Mouse (Mus musculus): Measurements from ENCODE around the gene Otop2. TPM values are rescaled to one million over a fixed set of nuclear protein-coding genes. Genes with fewer than 3 reads are reported as not detected.

Otop2 gene
- polyA plus RNA-seq (2016; fragmentation: Nextera tagmentation; extraction: Ambion mirVana): not detected in 2 replicates

DNA sequence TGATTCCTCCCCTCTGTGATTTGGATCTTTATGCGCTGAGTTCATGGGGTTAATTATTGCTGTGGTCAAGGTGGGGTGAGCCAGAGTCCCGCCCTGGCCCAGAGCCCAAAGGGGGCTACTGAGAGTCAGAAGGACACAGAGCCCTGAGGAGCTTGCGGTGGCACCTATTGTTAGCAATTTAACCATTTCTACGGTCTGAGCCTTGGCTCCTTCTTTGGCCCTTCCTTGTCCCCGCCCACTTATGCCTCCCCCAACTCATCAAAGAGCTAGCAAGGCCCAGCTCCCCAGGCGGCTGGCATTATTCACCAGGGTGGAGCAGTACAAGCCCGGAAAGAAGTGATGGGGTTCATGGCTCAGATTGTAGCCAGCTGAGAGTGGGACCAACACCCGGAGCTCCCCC lies at the start of gene Otop2:
Gene Otop2 (plus strand): TSS at position 301 of the 400 bp plus-strand sequence.
- Histone ChIP-seq H3K27me3 (replicated peaks; ENCODE audit: low read depth, poor library complexity, severe bottlenecking) (peaks cover 57% of the 10 kb centered on the region), H3K27ac (replicated peaks) (peak within 1 kb of the TSS; percentile 10; the same call in 1 of the 2 replicates), H3K4me3 (no peak within 1 kb of the TSS), H3K4me1 (peaks cover 11% of the 10 kb centered on the region), H3K36me3 (replicated peaks) (no peaks in the 10 kb centered on the region), H3K9me3 (no peaks in the 10 kb centered on the region)
- 17% methylated on average over 8 of the region's 8 CpGs for WGBS
- no peak for DNase-seq (ENCODE audit: low spot score)

DNA sequence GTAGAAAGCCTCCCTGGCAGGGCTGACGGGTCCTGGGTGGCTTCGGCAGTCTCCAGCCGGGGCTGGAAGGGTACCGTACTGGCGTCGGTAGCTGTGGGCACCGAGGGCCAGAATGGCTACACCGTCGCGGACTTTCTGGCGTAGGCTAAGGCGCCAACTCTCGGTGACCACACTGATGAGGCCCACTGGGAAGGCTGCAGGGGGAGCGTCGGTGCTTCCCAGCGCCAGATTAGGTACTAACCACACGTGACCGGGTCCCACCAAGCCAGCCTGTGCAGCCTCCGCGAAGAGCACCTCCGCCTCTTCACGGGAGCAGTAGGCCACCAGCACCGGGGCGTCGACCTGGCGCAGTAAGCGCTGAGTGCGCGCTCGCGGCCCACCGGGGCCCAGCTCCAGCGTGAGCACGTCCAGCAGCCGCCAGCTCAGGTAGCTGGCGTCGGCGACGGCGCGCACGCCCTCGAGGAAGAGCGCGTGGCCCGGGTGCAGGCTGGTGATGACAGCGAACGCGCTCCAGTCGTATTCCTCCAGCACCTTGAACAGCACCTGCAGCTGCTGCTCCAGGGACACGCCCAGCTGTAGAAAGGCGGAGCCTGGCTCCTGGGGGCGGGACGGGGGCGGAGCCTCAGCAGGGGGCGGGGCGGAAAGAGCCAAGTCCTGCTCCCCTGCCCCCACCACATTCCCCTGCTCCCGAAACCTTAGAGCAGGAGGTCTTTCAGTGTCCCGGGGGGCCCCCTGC lies 49.0 kb upstream of the Otop2 start:
- Histone ChIP-seq H3K27ac (replicated peaks) (no peak overlapping the region), H3K4me3 (peak overlapping the region; percentile 42), H3K4me1 (peaks cover 10% of the 10 kb centered on the region), H3K27me3 (replicated peaks; ENCODE audit: low read depth, poor library complexity, severe bottlenecking) (peaks cover 100% of the 10 kb centered on the region), H3K36me3 (replicated peaks) (no peaks in the 10 kb centered on the region), H3K9me3 (no peaks in the 10 kb centered on the region)
- DNase-seq (ENCODE audit: low spot score): peak; percentile 74
- WGBS: 14% methylated on average over 59 of the region's 59 CpGs

DNA sequence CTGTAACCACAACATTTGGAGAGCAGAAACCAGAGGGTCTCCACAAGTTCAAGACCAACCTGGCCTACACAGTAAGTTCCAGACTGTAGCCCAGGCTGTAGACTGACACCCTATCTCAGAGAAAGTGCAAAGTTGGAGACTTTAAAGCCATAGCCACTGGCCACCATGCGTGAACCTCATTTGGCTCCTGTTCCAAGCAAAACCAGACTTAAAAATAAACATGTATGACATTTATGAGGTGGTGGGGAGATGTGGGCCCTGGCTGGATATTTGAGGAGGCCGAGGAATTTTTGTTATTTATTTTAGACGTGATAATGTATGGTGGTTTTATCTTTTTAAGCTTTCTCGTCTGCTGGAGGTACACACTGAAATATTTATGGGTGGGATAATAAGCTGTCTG lies 47.8 kb upstream of the Otop2 start:
- DNase-seq (ENCODE audit: low spot score): no peak
- Histone ChIP-seq H3K4me3 (no peak overlapping the region), H3K4me1 (peaks cover 10% of the 10 kb centered on the region), H3K27me3 (replicated peaks; ENCODE audit: low read depth, poor library complexity, severe bottlenecking) (peaks cover 100% of the 10 kb centered on the region), H3K36me3 (replicated peaks) (no peaks in the 10 kb centered on the region), H3K27ac (replicated peaks) (no peak overlapping the region), H3K9me3 (no peaks in the 10 kb centered on the region)
- 83% methylated on average over 4 of the region's 4 CpGs for WGBS

DNA sequence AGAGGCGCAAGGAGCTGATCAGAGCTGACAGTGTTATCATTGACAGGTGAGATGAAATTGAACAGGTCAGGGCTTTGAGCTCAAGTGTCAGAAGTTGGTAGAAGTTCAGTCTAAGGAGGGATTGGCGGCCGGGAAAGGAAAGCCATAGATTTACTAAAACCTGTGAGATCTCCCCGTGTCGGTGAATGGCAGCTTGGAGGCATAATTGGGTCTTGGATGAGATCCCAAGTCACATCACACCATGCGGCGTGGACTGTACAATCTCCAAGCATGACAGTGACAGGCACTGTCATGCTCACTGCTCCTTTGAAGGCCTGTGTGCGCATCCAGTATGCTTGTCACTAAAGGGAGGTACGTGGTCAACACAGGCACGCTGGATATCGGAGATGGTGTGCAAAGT lies 44.0 kb upstream of the Otop2 start:
- no peak for DNase-seq (ENCODE audit: low spot score)
- H3K9me3 ChIP-seq: no peaks in the 10 kb centered on the region
- peaks cover 100% of the 10 kb centered on the region for H3K27me3 ChIP-seq (replicated peaks; ENCODE audit: low read depth, poor library complexity, severe bottlenecking)
- peaks cover 4% of the 10 kb centered on the region for H3K36me3 ChIP-seq (replicated peaks)
- H3K27ac ChIP-seq (replicated peaks): no peak overlapping the region
- H3K4me1 ChIP-seq: peaks cover 38% of the 10 kb centered on the region
- 84% methylated on average over 11 of the region's 11 CpGs for WGBS
- no peak overlapping the region for H3K4me3 ChIP-seq

DNA sequence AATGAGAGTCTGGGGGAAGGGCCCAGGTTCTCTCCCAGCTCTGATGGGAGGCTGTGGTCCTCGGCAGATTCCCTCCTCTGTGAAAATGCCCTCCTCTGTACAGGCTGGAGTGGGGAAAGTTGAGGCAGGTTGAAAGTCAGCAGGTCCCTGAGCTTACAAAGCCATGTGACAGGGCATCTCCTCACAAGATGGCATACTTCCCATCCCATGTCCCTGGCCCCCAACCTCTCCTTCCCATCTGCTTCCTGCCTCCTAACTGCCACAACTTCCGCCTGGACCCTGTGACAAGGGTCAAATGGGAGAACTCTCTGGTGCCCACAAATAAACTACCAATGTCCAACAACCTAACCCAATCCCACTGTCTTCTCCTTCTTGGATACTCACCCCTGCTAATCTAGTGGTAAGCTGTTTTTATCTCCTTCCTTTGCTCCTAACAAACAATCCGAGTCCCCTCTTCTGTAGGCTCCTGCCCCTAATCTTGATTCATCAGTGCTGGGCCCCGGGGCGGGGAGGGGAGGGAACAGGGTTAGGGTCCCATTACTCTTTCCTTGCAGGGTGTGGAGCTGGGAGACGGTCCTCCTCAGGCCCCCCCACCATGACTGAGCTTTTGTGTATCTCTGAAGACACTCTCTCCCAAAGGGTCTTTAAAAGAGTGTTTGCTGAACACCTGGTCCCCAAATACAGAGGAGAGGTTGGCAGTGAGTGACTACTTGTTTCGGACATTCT lies 42.7 kb upstream of the Otop2 start:
- H3K27ac ChIP-seq (replicated peaks): no peak overlapping the region
- peaks cover 17% of the 10 kb centered on the region for H3K36me3 ChIP-seq (replicated peaks)
- H3K9me3 ChIP-seq: no peaks in the 10 kb centered on the region
- peaks cover 100% of the 10 kb centered on the region for H3K27me3 ChIP-seq (replicated peaks; ENCODE audit: low read depth, poor library complexity, severe bottlenecking)
- peaks cover 37% of the 10 kb centered on the region for H3K4me1 ChIP-seq
- DNase-seq (ENCODE audit: low spot score): no peak
- WGBS: 63% methylated on average over 7 of the region's 7 CpGs
- no peak overlapping the region for H3K4me3 ChIP-seq

DNA sequence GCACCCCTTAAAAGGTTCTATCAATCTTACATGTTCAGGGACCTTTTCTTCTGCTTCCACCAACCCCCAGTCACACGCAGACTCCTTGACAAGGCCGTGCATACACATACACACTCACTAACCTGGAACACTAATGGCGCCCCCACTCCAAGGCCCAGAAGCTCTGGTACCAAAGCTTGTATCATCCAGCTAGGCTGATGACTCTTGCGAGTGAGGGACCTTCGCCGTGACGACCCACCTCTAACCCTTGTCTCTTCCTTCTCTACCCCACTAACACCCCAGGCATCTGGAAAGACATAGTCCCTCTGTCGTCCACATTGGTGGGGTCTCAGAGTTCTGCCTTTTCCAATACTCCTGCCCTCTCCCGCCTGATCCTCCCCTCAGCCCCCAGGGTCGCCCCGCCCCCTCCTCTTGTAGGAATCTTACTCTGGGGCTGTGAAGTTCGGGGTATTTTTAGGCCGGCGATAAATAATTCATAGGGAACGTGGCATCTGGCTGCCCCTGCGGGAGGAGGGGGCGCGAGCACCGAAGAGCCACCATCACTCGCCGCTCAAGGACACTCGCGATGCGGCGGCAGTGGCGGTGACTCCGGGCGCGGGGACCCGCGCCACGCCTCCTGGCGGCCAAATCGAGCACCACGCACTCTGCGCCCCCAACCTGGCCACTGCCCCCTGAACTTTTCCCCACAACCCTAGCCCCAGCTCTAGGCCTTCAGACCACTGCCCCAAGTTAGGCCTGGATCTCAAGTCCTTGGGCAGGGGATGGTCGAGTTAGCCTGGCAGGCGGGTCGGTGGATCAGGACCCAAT lies 41.9 kb upstream of the Otop2 start:
- peaks cover 22% of the 10 kb centered on the region for H3K36me3 ChIP-seq (replicated peaks)
- no peaks in the 10 kb centered on the region for H3K9me3 ChIP-seq
- DNase-seq (ENCODE audit: low spot score): peak; percentile 67
- no peak overlapping the region for H3K27ac ChIP-seq (replicated peaks)
- WGBS: 7% methylated on average over 39 of the region's 39 CpGs
- H3K27me3 ChIP-seq (replicated peaks; ENCODE audit: low read depth, poor library complexity, severe bottlenecking): peaks cover 100% of the 10 kb centered on the region
- H3K4me1 ChIP-seq: peaks cover 41% of the 10 kb centered on the region
- H3K4me3 ChIP-seq: peak overlapping the region; percentile 53

DNA sequence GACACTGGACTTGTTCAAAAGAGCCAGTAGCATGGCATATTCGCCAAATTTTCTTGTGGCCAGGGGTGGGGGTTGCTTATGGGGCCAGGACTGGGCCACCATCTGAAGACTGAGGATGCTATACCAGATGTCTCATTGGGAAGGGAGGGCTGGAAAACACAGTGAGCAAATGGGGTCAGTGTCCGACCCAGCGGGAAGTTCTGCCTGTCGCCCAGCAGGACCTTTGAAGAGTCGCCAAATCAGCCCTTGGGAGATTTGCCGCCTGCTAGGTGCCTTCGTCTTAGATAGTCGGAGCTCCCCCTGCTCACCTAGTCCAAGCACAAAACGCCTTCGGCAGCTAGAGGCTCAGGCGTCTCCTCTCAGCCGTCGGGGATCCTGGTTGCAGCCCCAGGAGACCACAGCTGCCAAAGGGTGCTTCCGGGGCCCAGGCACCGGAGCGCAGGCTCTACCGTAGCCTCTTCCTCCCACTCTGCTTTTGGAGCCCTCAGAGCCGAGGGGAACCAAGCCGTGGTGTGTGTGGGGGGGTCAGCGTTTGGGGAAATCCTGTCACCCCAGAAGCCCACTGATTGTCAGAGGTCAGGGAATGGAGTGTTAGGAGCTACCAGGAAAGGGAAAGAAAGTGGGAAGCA lies 41.1 kb upstream of the Otop2 start:
- WGBS: 6% methylated on average over 20 of the region's 20 CpGs
- Histone ChIP-seq H3K27me3 (replicated peaks; ENCODE audit: low read depth, poor library complexity, severe bottlenecking) (peaks cover 95% of the 10 kb centered on the region), H3K36me3 (replicated peaks) (peaks cover 22% of the 10 kb centered on the region), H3K4me3 (peak overlapping the region; percentile 56), H3K9me3 (no peaks in the 10 kb centered on the region), H3K4me1 (peaks cover 46% of the 10 kb centered on the region), H3K27ac (replicated peaks) (no peak overlapping the region)
- peak; percentile 19 for DNase-seq (ENCODE audit: low spot score)

DNA sequence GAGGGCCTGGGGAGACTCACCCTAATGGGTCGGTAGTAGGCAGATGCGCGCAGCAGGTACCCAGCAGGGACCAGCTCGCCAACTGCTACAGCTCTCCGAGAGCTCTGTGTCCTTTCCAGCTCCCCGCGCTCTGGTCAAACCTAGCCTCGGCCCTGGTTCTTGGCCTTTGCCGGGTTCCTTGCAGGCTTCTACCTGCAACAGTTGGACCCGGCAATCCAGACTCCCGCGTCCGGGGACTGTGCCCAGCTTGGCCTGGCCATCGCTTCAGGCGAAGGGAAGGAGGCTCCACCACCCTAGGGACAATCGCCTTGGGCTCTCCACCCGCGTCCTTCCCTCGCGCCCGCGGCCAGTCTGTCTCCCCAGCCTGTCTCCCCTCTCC lies 40.6 kb upstream of the Otop2 start:
- Histone ChIP-seq H3K27me3 (replicated peaks; ENCODE audit: low read depth, poor library complexity, severe bottlenecking) (peaks cover 90% of the 10 kb centered on the region), H3K27ac (replicated peaks) (no peak overlapping the region), H3K36me3 (replicated peaks) (peaks cover 26% of the 10 kb centered on the region), H3K9me3 (no peaks in the 10 kb centered on the region), H3K4me3 (peak overlapping the region; percentile 56), H3K4me1 (peaks cover 46% of the 10 kb centered on the region)
- WGBS: under 1% methylated on average over 22 of the region's 22 CpGs
- DNase-seq (ENCODE audit: low spot score): peak; percentile 32

DNA sequence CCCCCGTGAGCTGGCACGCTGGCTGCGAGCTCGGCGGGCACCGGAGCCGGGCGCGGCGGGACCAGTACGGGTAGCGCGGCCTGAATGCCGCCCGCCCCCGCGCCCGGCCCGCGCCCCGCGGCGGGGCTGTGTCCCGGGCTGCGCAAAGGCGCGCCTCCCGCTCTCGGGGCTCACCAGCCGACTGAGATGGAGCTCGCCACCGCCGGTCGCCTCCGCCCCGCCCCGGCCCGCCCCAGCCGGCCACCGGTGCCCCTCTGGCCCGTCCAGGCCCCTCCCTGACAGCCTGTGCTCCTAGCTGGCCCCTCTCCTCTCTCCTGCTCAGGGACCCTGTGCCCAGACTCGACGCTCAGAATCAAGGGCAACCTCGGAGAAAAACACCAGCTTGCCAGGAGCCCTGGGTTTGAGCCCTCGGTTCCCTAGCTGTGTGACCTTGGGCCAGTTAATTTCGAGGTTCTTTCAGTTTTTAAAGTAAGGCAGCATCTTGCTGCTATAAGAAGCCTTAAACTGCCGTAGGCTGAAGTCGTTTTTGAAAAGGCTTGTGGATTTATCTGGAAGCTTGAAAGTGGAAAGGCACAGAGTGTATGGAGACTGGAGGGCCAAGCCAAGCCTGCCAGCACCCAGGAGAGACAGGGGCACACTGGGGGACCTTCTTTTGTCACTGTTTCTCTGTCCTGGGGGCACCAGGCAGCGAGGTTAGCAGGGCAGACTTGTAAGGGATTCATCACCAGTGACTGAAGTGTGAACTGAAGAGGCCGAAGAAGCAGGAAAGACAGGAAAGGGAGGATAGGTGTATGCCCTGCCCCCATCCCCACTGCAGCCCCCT lies 39.7 kb upstream of the Otop2 start, which contains the start of gene Grin2c:
Gene Grin2c (minus strand): TSS at position 183 of the 823 bp plus-strand sequence.
- Histone ChIP-seq H3K9me3 (no peaks in the 10 kb centered on the region), H3K4me1 (peaks cover 46% of the 10 kb centered on the region), H3K36me3 (replicated peaks) (peaks cover 28% of the 10 kb centered on the region), H3K27me3 (replicated peaks; ENCODE audit: low read depth, poor library complexity, severe bottlenecking) (peaks cover 81% of the 10 kb centered on the region), H3K4me3 (peak within 1 kb of the TSS; percentile 56), H3K27ac (replicated peaks) (no peak within 1 kb of the TSS)
- DNase-seq (ENCODE audit: low spot score): peak; percentile 42
- 5% methylated on average over 49 of the region's 50 CpGs for WGBS

DNA sequence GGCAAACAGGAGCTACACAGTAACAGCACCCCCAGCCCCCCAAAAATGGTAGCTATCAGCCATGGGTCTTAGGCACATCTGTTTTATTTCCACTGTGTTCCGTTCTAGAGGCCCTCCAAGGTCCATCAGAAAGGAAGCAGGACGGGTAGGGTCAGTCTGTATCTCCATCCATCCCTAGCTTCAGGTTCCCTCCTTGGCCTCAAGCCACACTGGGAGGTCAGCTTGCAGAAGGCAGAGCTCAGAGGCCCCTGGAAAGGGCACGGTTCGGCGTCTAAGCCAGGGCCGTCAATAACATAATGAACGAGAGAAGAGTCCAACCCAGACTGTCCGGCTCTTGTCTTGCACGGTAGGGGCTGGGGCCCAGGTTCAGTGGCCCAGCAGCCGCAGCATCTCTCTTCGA lies 39.0 kb upstream of the Otop2 start:
- Histone ChIP-seq H3K4me1 (peaks cover 47% of the 10 kb centered on the region), H3K27ac (replicated peaks) (no peak overlapping the region), H3K36me3 (replicated peaks) (peaks cover 28% of the 10 kb centered on the region), H3K9me3 (no peaks in the 10 kb centered on the region), H3K4me3 (no peak overlapping the region), H3K27me3 (replicated peaks; ENCODE audit: low read depth, poor library complexity, severe bottlenecking) (peaks cover 74% of the 10 kb centered on the region)
- no peak for DNase-seq (ENCODE audit: low spot score)
- 76% methylated on average over 11 of the region's 11 CpGs for WGBS

DNA sequence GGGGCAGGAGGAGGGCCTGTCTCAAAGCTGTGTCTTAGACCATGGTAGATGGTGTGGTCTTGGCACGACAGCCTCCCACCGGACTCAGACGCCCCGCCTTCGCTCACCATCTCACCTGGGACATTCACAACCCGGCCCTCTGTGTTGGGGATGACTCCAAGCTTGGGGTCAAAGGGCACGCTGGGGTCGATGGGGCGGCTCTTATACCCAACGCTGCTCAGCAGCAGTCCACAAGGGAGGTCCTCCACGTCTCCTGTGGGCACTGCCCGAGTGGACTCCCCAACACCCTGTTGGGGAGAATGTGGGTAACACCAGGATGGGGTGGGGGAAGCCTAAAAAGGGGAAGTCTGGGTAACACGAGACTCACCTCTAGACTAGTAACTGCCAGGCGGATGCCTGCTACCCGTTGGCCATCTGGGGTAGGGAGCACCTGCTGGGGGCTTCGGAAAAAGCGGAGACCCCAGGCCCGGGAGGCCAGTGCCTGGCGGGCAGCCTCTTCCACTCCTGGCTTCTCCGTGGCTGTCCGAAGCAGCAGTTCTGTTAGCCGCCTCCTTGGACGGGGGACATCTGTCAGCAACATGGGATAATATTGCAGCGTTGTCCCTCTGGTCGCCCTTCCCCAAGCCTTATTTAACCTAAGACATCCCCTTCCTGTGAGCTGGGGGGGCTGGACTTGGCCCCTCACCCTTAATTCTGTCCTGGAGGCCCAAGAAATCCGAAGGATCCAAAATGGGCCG lies 37.5 kb upstream of the Otop2 start:
- Histone ChIP-seq H3K9me3 (no peaks in the 10 kb centered on the region), H3K36me3 (replicated peaks) (peaks cover 28% of the 10 kb centered on the region), H3K27me3 (replicated peaks; ENCODE audit: low read depth, poor library complexity, severe bottlenecking) (peaks cover 59% of the 10 kb centered on the region), H3K27ac (replicated peaks) (no peak overlapping the region), H3K4me3 (no peak overlapping the region), H3K4me1 (peaks cover 58% of the 10 kb centered on the region)
- no peak for DNase-seq (ENCODE audit: low spot score)
- 87% methylated on average over 27 of the region's 27 CpGs for WGBS
